Mouse (Mus musculus) right cerebral cortex, postnatal 36 days (tissue): ENCODE measurements around the gene Dop1b.
"Not testable (repeated sequence)": the region's sequence is repeated elsewhere in the genome, so short reads cannot be mapped to it uniquely, and the experiment has no call there.

Experiments used
- DNase-seq, 2 experiments: peaks; one replicate each; pipeline ENCODE4 v3.0.0; 2022; ENCODE audit warnings: low spot score in 2 of 2, mixed read lengths in 1 of 2

Gene Dop1b

DNA sequence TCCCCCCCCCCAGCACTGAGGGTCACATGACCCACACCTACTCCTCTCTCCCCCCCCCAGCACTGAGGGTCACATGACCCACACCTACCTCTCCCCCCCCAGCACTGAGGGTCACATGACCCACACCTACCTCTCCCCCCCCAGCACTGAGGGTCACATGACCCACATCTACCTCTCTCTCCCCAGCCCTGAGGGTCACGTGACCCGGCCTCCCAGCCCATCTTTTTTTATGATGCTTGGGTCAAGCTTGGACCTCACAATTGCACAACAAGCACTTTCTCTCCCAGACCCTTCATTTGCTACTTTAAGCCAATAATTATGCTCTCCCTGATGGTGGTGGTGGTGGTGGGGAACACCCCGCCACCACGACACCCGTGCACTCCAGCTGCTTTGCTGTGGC, 83.7 kb downstream of the Dop1b start:
- no peak for DNase-seq

DNA sequence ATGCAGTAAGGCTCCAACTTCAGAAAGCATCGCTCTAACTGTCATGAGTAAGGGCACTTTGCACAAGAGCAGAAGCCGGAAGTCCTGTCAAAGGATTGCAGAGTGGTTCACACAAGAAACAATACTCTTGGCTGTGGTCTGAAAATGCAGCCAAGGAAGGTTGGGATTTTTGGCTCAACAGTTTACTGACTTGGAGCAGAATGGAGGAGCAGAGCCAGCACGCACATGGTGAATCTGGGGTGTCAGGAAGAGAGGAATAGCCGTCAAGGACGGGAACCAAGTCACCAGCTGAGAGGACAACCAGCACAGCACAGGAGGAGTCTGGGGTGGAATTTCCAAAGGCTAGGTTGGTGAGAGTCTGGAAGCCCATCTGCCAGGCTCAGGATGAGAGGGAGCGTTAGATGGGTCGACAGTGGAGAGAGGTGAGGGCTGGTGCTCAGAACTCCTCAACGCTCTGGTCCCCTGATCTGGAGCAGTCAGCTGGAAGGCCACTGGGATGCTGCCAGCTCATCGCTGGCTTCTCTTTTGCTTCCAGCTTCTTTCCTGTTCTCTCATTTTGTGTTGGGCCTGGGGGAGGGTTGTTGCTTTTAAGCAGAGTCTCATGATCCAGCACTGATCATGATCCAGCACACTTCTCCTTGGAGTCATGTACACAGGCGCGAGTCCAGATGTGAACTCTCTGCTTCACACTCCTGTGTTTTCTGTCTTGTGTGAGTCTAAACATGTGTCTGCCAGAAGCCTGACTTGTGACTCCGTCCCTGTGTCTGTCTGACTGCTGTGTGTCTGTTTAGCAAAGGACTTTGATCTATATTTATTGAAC, 85.5 kb downstream of the Dop1b start:
- no peak for DNase-seq

DNA sequence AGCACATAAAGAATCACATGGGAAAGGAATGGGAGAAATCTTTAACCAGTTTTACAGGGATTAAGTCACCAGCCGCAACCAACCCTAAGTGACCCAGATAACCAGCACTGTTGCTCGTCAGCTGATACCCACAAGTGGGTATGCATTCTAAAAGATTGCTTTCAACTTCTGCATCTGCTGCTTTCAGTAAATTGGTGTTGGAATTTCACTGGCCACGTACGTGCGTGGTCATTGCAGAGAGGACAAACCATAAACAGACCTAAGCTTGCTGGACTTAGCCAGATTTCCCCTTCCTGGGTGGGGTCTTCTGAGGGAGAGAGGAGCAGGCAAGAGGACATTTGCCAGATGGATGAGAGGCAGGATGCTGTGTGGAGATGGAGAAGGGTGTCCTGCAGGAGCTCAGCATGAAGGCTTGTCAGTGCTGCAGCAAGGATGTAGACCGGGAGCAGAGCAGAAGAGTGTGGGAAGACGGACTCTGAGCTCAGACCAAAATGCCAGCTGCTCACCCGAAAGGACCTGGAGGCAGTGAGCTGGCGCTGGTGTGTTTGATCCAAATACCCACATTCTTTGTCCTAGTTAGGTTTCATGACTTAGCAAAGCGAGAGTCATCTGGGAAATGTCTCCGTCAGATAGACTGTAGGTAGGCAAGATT, 86.3 kb downstream of the Dop1b start:
- DNase-seq: peak in 1 of 2 experiments; percentile 58

DNA sequence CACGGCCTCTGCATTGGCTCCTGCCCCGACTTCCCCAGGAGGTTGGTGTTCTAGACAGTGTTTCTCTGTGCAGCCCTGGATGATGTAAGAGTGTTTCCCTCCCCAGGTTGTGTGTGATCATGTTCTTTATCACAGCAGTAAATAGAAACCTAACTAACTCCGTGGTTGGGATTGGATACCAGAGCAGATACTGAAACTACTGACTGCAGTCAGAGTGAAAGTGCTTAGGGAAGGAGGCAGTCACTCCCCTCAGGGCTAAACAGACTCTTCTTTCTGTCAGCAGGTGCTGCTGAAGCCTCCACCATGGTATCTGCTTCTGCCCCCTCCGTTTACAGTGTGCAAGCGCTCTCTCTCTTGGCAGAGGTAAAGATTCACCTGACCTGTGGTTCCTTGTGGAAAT, 86.9 kb downstream of the Dop1b start:
- DNase-seq: no peak

DNA sequence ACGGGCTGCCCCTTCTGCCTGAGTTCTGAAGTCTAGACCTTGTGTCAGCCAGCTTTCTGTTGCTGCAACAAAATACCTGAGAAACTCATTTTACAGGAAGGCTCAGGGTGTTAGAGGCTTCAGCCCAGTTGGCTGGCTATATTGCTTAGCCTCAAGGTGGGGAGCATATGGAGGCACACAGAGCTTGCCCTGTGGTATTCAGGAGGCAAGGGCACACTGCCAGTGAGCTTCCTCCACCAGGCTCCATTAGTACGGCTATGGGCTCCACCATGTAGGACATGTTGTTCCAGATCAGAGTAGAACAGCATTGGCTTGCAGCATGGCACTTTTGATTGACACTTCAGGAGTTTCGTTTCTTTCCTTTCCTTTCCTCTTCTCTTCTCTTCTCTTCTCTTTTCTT, 87.4 kb downstream of the Dop1b start:
- no peak for DNase-seq

DNA sequence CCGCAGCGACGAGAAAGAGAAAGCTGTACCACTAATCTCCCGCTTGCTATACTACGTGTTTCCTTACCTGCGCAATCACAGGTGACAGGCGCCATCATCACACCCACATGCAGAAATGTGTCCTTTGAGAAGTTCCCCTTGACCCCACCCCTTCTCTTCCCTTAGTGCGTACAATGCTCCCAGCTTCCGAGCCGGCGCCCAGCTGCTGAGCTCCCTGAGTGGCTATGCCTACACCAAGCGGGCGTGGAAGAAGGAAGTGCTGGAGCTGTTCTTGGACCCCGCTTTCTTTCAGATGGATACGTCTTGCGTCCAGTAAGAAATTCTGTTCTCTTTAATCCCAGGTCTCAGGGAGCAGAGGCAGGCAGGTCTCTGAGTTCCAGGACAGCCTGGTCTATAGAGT, 88.2 kb downstream of the Dop1b start:
- no peak for DNase-seq

DNA sequence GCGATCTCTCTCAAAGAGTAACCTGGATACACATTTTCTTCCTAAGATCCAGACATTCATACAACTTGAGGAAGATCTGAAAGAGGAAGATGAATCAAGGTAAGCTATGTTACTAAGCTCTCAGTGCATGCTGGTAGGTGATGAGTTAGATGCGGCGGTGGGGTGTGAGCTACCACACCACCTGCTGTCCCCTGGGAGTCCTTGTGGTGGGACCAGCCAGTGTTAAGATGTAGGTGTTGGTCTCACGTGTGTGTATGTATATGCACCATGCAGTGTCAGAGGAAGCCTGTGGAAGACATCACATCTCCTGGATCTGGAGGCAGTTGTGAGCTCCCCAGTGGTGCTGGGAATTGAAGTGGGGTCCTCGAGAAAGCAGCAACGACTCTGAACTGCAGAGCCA, 95.5 kb downstream of the Dop1b start:
- DNase-seq: no peak

DNA sequence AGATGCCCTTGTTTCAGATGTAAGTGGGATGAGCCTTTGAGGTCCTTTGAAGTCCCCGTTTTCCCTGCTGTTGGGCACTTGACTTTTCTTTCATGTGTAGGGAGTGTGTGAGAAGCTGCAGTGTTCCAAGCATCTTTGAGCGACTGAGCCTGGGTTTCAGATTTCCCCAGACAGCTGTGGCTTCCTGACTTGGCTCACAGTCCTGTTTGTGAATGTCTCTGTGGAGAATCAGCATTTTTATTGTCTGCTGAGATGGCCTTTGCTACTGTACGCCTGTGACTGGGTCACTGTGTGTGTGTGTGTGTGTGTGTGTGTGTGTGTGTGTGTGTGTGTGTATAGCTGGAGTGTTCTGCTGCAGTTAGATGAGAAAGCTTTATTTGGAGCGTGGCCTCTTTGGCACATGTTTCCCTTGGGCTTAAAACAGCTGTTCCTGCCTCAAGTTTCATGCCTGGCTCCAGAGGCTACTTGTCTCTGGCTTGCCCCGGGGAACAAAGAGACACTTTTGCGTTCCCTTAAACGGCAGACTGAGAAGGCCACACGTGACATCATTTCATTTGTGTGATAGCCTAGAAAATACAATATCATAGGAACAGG, 96.4 kb downstream of the Dop1b start:
- no peak for DNase-seq

DNA sequence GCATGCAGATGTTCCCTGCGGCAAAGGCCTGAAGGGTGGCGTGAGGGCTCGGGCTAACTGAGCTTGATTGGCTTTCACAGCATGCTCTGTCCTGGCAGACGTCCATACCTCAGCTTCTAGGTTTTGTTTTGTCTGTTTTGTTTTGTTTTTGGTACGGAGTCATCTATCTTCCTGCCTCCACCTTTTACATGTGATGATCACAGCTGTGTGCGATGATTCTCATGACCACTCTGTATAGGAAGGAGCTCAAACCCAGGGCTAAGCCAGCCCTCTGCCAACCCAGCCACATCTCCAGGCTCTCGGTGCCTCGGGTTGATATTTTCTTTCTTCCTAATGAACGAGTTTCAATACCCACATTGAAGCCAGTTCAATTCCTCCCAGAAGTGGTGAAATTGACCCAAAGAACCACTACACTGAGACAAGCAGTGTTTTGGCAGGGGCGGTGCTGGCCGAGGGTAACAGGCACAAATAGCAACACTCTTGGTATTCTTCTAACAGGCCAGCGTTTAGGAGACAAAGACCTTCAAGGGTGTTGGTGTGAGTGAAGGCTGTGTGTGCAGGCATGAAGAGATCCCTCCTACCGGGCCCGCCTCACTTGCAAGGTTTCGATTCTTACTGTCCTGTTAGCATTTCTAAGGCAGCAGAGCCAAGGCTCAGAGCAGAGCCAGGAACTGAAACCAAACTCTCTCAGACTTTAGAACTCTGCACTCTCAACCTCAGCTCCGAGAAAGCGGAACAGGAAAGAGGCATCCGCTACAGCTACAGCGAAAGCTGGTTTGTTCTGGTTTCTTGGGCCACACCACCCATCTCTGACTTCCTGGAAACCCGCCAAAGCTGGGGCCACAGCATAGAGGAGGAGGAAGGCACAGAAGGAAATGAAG, 104.4 kb downstream of the Dop1b start:
- DNase-seq: no peak

DNA sequence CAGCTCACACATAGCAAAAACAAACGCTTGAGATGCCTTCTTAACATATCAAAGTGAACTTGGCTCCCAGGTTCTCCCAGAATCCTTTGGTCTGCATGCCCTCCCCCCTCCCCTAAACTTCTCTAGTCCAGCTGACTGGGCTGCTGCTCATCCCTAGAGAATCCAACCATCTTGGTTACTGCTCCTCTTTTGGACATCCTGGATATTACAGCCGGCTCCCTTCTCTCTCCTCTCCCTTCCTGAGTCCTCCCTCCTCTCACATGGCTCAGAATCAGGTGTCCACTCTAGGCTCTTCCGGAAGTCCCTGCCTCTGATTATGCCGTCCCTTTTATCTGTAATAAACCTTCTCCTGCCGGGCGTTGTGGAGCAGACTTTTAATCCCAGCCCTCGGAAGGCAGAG, 105.2 kb downstream of the Dop1b start:
- no peak for DNase-seq

DNA sequence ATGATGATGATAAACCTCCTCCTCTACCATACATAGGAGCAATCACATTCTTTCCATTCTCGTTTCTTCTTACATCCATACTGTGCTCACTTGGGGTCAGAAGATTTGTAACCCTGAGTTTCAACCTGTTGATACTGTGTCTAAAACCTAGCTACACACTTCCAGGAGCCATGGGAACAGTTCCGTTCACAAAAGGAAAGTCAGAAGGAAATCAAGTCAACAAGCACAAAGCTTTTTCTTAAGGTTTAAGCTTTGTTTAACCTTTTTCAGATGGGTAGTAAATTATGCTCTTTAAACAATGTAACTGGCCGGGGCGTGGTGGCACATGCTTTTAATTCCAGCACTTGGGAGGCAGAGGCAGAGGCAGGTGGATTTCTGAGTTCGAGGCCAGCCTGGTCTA, 105.7 kb downstream of the Dop1b start:
- DNase-seq: no peak

DNA sequence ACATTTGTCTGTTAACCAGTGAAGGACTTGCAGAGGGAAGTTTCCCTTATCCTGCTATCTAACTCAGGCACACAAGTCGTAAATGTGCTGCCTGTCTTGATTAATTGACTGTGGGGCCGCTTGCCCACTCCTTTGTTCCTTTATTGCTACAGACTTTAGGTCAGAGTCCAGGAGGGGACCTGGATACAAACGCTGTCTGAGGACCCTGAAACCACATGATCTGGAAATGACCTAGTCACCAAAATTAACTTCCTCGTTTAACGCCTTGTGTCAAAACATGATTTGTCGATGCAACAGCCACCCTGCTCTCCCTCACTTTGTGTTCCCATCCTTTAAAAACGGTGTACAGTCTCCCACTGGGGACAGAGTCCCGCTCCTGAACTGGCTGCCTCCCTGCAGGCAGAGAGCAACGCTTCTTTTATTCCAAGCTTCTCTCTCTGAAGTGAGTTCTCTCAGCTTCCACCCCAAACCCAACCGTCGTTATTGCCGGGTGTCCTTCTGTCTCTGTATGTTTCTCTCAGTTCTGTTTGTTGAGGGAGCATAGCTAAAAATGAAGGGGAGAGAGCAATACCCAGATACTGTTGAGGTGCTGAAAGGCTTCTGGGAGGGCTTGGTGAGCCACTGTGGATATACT, 107.1 kb downstream of the Dop1b start:
- DNase-seq: no peak

DNA sequence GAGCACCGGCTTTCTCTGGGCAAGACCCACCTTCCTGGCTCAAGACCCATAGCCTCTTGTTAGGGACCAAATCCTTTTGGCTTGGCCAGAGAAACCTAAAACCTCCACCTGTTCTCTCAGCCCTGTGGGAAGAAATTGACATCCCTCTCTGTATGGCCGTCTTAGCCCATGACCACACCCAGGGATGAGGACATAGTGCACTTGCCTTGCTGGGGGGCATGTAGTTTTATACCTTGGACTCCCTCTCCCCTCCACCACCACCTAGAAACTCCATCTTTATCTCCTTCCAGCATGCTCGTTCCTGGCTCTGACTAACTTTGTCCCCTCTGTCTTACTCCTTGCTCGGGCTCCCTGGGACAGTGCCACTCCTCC, 107.6 kb downstream of the Dop1b start:
- no peak for DNase-seq

DNA sequence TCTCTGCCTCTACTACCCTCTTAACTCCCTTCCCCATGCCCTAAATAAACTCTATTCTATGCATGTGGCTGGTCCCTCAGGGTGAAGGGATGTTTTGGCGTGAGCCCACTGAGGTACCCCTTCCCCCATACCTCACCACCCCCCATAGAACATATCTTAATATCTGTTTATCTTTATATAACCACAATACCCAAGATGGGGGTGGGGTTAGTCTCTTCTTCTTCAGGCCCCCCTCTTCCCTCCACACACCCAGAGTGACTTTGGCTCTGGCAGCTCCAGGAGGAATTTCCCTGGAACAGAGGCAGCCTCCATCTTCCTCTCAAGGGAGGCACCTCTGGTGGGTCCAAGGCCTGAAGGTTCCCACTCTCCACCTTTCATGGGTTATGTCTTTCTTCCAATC, 108.3 kb downstream of the Dop1b start:
- no peak for DNase-seq

DNA sequence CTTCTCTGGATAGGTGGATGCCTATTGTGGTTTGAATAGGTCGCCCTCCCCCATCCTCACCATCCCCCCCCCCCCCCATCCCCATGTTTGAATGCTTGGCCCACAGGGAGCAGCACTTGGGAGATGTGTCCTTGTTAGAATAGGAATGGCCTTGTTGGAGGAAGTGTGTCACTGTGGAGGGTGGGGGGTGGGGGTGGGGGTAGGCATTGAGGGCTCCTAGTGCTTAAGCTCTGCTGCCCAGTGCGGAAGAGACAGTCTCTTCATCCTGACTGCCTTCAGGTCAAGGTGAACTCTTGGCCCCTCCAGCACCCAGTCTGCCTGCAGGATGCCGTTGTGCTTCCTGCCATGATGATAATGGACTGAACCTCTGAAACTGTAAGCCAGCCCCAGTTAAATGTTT, 110.0 kb downstream of the Dop1b start:
- no peak for DNase-seq

DNA sequence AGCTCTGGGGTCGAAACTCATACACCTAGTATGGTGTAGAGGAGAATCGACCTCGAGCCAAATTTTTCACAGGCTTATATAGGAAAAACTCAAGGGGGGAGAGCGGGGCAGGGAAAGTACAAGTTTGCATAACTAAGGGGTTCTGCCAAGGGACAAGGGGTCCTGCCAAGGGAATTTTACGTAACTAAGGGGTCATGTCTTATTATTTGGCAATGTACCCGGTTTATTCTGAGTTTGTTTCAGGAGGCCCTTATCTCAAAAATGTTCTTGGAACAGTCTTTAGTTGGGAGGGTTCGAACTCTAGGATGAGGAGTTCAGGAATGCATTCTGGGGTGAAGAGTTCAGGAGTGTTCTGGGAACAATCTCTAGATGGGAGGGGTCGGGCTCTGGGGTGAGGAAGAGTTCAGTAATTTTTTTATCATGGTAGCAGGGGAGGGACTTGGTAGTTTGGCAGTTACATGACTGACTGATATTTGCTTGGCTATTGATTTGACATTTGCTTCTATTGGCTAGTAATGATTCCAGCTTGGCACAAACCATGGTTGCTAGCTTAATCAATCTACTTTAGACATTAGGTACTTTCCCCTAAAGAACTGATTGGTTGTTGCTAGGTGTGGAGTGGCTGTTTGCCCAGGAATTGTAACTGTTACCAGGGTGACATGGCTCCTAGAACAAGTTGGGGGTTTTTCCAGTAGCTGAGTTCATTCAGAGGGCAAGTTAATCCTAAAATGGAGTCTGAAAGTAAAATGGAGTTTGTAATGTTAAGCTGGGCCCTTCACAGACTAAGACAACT, 110.9 kb downstream of the Dop1b start:
- DNase-seq: not testable (repeated sequence)

DNA sequence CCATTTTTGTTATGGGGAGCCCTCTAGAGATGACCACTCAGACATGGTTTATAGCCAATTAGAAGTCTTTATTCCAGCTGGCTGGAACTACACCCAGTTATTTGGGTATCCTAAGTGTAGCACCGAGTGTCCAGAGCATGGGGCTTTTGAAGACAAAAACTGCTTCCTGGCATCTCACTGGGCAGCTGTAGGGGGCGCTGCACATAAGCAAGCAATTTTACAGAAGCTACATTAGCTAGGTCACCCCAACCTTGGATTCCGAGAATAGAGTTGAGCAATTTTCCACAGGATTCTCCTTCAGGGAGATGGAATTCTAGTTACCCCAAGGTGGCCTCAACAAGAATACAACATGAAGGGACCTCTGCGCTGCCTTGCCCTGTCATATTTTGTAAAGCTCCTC, 113.1 kb downstream of the Dop1b start:
- no peak for DNase-seq

DNA sequence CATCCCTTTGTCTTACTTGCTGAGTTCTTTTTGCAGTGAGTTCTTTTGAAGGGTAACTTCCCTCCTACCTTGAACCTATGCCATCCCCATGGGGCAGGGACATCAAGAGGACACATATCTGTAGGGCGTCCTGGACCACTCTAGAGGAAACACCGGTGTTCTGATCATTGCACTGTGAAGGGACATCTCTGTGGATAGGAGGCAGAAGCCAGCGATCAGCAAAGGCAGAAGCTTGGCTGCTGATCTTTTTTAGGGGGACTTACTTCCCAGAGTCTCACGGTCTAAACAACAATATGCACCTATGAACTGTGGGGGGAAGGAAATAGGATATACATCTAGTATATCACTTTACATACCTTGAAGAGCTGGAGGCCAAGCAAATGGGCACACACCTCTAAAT, 113.8 kb downstream of the Dop1b start:
- DNase-seq: no peak

DNA sequence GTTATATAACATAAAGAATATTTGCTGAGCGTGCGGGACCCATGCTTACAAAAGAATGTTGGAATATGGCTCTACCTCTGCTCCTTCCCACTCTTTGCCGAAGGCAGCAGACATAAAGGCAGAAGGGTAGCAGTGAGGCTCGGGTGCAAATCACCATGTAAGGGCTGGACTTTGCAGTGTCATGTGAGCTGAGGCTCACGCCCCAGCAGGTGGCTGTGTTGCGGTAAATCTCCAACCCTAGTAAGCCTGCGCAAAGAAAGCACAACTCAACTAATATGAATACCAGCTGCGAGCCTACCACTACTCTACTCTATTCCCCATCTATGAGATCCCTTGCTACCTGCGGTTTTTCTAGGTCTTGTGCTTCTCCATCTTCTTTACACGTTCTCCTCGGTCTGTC, 114.3 kb downstream of the Dop1b start:
- no peak for DNase-seq

DNA sequence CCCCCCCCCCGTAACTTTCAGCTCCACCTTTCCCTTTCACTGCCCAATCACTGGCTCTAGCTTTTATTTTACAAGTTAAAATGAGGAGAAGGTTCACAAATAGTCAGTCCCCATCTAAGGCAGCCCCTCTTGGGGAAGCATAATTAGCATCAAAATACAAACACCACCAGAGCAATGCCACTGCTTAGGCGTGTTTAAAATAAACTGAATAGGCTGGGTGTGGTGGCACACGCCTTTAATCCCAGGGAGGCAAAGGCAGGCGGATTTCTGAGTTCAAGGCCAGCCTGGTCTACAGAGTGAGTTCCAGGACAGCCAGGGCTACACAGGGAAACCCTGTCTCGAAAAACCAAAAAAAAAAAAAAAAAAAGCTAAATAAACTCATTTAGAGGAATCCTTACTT, 114.8 kb downstream of the Dop1b start:
- not testable (repeated sequence) for DNase-seq

DNA sequence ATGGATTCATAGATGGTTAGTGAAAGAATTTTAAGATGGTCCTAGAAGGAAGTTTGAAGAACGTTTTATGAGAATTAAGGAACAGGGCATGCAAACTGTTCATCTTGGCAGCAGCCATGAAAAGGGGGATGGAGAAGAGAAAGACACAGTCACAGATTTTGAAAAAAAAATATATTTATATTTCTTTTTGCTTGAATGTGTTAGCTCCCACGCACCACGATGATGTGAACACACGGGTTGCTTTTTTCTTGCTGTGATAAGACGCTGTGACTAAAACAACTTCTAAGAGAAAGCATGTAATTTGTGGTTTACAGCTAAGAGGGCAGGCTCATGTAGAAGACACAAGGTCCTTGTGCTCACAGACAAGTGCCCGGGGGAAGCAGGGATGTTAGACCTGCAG, 115.2 kb downstream of the Dop1b start:
- peak in 1 of 2 experiments; percentile 24 for DNase-seq
